Mouse (Mus musculus) gastrocnemius, adult 18-20 months (tissue): ENCODE data around the gene Rapgef6. TPM values are rescaled to one million over a fixed set of nuclear protein-coding genes. Genes with fewer than 3 reads are reported as not detected.

Experiments
- DNase-seq: peaks from one replicate; pipeline ENCODE4 v3.0.0; 2021; ENCODE audit warnings: low spot score
- microRNA-seq: library from miRNA; unstranded; fragments of <30 nt; microRNA quantifications from one replicate; pipeline ENCODE4 v1.2.0, GENCODE M21; 2021
- total RNA-seq, 2 experiments: library from RNA; stranded (reverse); gene quantifications; 2 replicates each; pipeline ENCODE4 v1.2.3; 2021

Rapgef6 gene
- total RNA-seq, 2 experiments from 2014 or later: 6.2 to 6.3 TPM

DNA sequence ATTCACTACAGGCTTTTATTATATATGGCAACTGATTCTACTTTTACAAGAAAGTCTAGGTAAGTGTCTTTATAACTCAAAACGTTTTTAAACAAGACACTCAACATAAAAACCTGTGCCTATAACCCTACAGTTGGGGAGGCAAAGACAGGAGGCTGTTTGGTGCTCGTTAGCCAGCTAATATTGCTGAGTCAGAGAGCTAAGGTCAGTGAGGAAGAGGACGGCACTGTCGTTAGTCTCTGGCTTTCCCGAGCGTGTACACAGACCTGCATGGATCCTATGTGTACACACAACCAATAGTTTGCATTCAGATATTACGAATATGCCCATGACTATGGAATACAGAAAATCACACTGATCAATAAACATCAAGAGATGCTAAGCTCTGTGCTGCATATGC is 208.7 kb downstream of the Rapgef6 start:
- no peak for DNase-seq

DNA sequence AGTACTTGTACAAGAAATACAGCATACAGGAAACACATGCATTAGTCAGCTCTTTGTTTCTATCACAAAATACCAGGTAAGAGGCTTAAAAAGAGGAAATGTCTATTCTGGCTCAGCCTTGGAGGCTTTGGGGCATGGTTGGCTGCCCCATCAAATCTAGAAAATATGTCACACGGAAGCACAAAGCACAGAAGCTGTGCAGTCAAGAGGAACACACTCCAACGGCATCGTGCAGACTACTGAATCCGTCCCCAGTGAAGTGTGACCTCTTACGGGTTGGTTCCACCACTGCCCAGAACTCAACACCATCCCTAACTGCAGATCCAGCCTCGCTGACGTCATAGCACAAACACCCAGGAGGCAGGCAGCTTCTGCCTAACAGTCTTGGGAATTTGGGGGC is 210.9 kb downstream of the Rapgef6 start:
- DNase-seq: no peak

DNA sequence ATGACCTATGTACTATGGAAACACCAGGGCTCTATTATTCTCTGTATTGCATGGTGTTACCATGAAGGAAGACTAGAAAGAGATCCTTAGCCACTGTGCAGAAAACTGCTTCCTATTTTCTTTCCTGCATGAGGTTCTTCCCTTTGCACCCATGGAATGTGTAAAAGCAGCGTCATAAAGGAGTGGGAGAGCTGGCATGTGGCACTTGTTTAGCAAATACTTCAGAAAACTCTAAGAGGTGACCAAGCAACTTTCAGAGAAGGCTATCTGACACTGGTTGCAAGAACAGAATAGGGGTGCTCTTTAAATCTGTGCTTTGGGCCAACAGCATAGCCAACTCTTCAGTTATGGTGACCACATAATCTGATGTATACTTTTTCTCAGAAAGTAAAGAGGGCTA is 212.5 kb downstream of the Rapgef6 start:
- DNase-seq: no peak

DNA sequence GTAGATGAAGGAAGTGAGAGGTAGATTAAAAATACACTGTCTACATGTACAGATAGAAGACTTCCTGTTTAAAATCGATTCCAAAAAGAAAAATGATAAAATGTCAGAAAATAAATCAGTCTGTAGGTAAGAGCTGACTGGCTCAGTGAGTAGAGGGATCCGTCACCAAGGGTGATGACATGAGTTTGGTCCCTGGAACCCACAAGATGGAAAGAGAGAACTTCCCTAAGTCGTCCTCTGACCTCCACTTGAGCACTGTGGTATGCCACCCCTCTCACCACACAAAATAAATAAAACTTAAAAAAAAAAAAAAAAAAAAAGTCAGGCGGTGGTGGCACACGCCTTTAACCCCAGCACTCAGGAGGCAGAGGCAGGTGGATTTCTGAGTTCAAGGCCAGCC is 214.3 kb downstream of the Rapgef6 start:
- DNase-seq: no peak

DNA sequence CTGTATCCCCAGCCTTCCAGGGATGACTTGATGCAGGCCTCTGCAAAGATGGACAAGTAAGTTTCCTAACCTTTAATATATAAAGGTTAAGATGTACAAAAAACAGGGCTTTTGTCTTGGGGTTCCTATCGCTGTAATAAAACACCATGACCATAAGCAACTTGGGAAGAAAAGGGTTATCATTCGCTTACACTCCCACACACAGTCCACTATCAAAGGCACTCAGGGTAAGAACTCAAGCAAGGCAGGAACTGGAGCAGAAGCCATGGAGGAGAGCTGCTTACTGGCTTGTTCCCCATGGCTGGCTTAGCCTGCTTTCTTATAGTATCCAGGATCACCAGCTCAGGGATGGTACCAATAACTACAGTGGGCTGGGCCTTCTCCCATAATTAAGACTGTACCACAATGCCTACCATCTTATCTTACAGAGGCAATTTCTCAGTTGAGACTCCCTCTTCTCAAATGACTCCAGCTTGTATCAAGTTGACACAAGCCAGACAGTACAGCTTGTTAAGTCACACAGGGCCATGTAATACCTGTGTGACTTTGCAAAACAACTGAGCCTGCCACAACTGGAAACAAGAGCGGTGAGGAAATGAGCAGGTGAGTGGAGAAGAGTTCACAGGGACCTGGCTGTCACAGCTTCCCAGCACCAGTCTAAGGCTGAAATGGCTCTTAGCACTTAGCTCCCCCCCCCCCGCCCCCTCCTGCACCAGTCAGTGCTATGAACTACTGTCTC is 216.5 kb downstream of the Rapgef6 start:
- no peak for DNase-seq

DNA sequence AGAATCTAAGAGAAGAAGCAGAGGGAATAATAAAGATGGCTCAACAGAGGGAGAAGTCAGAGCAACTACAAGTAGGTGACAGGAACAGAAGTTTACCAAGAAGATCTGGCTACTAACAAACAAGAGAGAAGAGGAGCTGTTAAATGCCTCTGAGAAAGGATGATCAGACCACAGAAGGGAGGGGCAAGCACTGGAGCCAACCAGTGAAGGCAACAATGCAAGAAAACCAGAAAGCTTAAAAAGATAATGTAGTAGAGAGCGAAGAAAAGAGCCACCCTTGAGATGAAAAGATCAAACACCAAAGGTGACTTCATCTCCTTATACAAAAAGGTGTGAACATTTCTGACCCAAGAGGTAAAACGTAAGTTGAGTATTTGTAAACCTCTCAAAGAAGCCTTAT is 218.7 kb downstream of the Rapgef6 start:
- DNase-seq: no peak

DNA sequence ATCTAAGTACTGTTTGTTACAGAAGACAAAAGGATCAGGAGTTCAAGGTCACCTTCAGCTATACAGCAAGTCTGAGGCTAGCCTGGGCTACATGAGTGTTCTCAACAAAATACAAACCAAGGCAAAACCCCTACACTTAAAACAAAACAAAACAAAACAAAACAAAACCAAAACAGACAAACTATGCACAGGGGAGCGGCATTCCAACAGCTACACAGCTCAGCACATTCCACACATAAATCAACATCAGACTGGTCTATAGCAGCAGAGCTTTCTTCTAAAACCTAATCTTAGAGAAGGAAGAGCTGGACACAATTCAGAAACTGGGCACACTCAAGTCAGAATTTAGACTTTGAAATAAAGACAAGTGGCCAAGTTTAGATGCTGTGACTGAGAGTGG is 221.6 kb downstream of the Rapgef6 start:
- no peak for DNase-seq

Small RNA genes within 50 kb of the gene (microRNA-seq; reads per million reads assigned to microRNA genes)
- not detected for gene Gm26116

Other genes with a start within 250 kb of the Rapgef6 start
- 10 to 100 TPM; 23.3 to 30.9 TPM for gene Acsl6, start 219.0 kb upstream of the Rapgef6 start, total RNA-seq
- not detected for gene Meikin, start 152.2 kb upstream of the Rapgef6 start, total RNA-seq
- gene Fnip1, start 84.6 kb upstream of the Rapgef6 start, total RNA-seq: 10 to 100 TPM; 25.4 to 39.8 TPM